Mouse (Mus musculus) neural tube, embryonic 14.5 days (tissue): ENCODE results near the gene 1700020A23Rik. TPM values are rescaled to one million over a fixed set of nuclear protein-coding genes. Genes with fewer than 3 reads are reported as not detected.

Experiments
- ATAC-seq: fragments of 200-750 bp; cut with Nextera tagmentation; 2 replicates; pipeline ENCODE4 v1.8.0; 2017; ENCODE audit warnings: low read depth, mild to moderate bottlenecking, moderate TSS enrichment, moderate library complexity
- H3K27ac ChIP-seq: fragments of 300-500 bp; sonication (generic); 2 replicates; pipeline ENCODE4 v1.5.1; 2014; ENCODE audit warnings: low read depth, mild to moderate bottlenecking, control low read depth, low read length, moderate library complexity, mixed read lengths
- H3K27me3 ChIP-seq: fragments of 300-500 bp; sonication (generic); 2 replicates; pipeline ENCODE4 v1.6.1; 2014; ENCODE audit warnings: low read length; ENCODE audit not compliant: control insufficient read depth, insufficient read depth
- H3K36me3 ChIP-seq: fragments of 300-500 bp; sonication (generic); 2 replicates; pipeline ENCODE4 v1.6.1; 2014; ENCODE audit warnings: low read length, mixed read lengths; ENCODE audit not compliant: control insufficient read depth, insufficient read depth
- H3K4me1 ChIP-seq: fragments of 300-500 bp; sonication (generic); 2 replicates; pipeline ENCODE4 v1.6.1; 2014; ENCODE audit warnings: low read length; ENCODE audit not compliant: control insufficient read depth, insufficient read depth
- H3K4me2 ChIP-seq: fragments of 300-500 bp; sonication (generic); 2 replicates; pipeline ENCODE4 v1.6.1; 2014; ENCODE audit warnings: mild to moderate bottlenecking, low read depth, low read length, control low read depth
- H3K4me3 ChIP-seq: fragments of 300-500 bp; sonication (generic); 2 replicates; pipeline ENCODE4 v1.5.1; 2014; ENCODE audit warnings: low read depth, low read length, control low read depth, mixed read lengths
- H3K9ac ChIP-seq: fragments of 300-500 bp; sonication (generic); replicated peaks from 2 replicates; pipeline ENCODE4 v1.6.1; 2014; ENCODE audit warnings: low read depth, mild to moderate bottlenecking, control low read depth, low read length, mixed read lengths
- H3K9me3 ChIP-seq: fragments of 300-500 bp; sonication (generic); 2 replicates; pipeline ENCODE4 v1.6.1; 2016; ENCODE audit warnings: low read length; ENCODE audit not compliant: control insufficient read depth
- WGBS: fragments of 180-500 bp; shearing (Covaris S2); extraction: QIAGEN DNeasy Blood & Tissue Kit; methylation state at CpG from one replicate; pipeline ENCODE4 v1.1.7; 2014; 5-methylcytosine and 5-hydroxymethylcytosine counted together
- polyA plus RNA-seq: library from polyadenylated mRNA; unstranded; fragments of >200 nt; fragmentation: Nextera tagmentation; extraction: Ambion mirVana; gene quantifications from 2 replicates; pipeline ENCODE4 v1.2.1, GENCODE M21; 2014

1700020A23Rik gene
- polyA plus RNA-seq, 1 experiment from 2014 or later = 0.91 TPM

DNA sequence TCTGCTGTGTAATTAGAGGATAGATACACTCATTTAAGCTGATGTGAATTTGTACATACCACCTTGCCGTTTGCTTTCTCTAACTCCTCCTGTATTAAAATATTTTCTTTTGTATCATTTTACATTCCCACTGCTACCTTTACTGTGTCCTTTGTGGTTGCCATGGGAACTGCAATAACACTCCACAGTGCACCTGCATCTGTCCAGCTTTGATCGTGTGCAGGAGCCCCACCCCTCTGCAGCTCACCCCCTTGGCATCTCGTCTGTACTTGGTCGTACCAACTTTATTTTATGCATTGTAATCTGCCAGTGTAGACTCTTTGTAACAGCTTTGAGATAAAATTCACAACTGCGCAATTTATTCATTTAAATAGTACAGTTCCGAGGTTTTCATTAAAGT, 21.2 kb upstream of the 1700020A23Rik start:
- ATAC-seq = no peak
- Histone ChIP-seq H3K9me3 (no peaks in the 10 kb centered on the region), H3K4me1 (no peaks in the 10 kb centered on the region), H3K27me3 (no peaks in the 10 kb centered on the region), H3K36me3 (no peaks in the 10 kb centered on the region), H3K9ac (no peak overlapping the region), H3K27ac (no peak overlapping the region), H3K4me2 (no peak overlapping the region), H3K4me3 (no peak overlapping the region)
- 72% methylated on average over 6 of the region's 6 CpGs for WGBS

DNA sequence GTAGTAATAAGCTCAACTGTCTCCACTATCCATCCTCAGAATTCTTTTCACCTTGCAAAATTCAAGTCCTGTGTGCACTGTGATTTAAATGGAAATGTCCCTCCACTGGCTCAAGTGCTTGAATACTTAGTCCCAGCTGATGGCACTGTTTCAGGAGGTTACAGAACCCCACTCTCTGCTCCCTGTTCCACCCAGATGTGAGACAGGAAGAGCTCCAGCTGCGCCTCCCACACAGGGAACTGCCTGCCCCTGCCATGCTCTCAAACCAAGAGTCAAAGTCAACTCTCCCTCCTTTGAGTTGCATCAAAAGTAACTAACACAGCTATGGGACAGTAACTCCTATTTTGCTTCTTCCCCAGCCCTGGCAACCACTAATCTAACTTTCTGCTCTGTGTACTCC, 18.8 kb upstream of the 1700020A23Rik start:
- Histone ChIP-seq H3K4me2 (no peak overlapping the region), H3K4me1 (no peaks in the 10 kb centered on the region), H3K9ac (no peak overlapping the region), H3K27me3 (no peaks in the 10 kb centered on the region), H3K4me3 (no peak overlapping the region), H3K9me3 (no peaks in the 10 kb centered on the region), H3K36me3 (no peaks in the 10 kb centered on the region), H3K27ac (no peak overlapping the region)
- ATAC-seq = no peak
- WGBS = 70% methylated on average over 1 of the region's 1 CpGs

GRCm38 (mm10) chr2:130388796-130389195, 16.3 kb upstream of the 1700020A23Rik start:
- no peak for ATAC-seq
- 77% methylated on average over 2 of the region's 2 CpGs for WGBS
- no peaks in the 10 kb centered on the region for H3K36me3 ChIP-seq
- no peaks in the 10 kb centered on the region for H3K9me3 ChIP-seq
- no peak overlapping the region for H3K4me3 ChIP-seq
- no peak overlapping the region for H3K4me2 ChIP-seq
- H3K4me1 ChIP-seq = no peaks in the 10 kb centered on the region
- H3K27me3 ChIP-seq = no peaks in the 10 kb centered on the region
- no peak overlapping the region for H3K9ac ChIP-seq
- no peak overlapping the region for H3K27ac ChIP-seq

GRCm38 (mm10) chr2:130390993-130391625, 13.9 kb upstream of the 1700020A23Rik start:
- H3K4me2 ChIP-seq = no peak overlapping the region
- no peak overlapping the region for H3K4me3 ChIP-seq
- no peaks in the 10 kb centered on the region for H3K36me3 ChIP-seq
- no peaks in the 10 kb centered on the region for H3K27me3 ChIP-seq
- H3K4me1 ChIP-seq = no peaks in the 10 kb centered on the region
- no peak overlapping the region for H3K9ac ChIP-seq
- H3K9me3 ChIP-seq = no peaks in the 10 kb centered on the region
- ATAC-seq = no peak
- WGBS = 83% methylated on average over 11 of the region's 11 CpGs
- no peak overlapping the region for H3K27ac ChIP-seq

- H3K4me1 ChIP-seq = peaks cover 8% of the 10 kb centered on the region; the same call in 1 of the 2 replicates
- 90% methylated on average over 3 of the region's 3 CpGs for WGBS
- H3K36me3 ChIP-seq = no peaks in the 10 kb centered on the region
- no peak overlapping the region for H3K4me3 ChIP-seq
- no peak for ATAC-seq
- no peak overlapping the region for H3K4me2 ChIP-seq
- H3K9me3 ChIP-seq = no peaks in the 10 kb centered on the region
- H3K27me3 ChIP-seq = no peaks in the 10 kb centered on the region
- no peak overlapping the region for H3K27ac ChIP-seq
- no peak overlapping the region for H3K9ac ChIP-seq
Measured at GRCm38 (mm10) chr2:130392836-130393235, 12.2 kb upstream of the 1700020A23Rik start.

GRCm38 (mm10) chr2:130395696-130396095, 9.4 kb upstream of the 1700020A23Rik start:
- WGBS = 96% methylated on average over 11 of the region's 11 CpGs

DNA sequence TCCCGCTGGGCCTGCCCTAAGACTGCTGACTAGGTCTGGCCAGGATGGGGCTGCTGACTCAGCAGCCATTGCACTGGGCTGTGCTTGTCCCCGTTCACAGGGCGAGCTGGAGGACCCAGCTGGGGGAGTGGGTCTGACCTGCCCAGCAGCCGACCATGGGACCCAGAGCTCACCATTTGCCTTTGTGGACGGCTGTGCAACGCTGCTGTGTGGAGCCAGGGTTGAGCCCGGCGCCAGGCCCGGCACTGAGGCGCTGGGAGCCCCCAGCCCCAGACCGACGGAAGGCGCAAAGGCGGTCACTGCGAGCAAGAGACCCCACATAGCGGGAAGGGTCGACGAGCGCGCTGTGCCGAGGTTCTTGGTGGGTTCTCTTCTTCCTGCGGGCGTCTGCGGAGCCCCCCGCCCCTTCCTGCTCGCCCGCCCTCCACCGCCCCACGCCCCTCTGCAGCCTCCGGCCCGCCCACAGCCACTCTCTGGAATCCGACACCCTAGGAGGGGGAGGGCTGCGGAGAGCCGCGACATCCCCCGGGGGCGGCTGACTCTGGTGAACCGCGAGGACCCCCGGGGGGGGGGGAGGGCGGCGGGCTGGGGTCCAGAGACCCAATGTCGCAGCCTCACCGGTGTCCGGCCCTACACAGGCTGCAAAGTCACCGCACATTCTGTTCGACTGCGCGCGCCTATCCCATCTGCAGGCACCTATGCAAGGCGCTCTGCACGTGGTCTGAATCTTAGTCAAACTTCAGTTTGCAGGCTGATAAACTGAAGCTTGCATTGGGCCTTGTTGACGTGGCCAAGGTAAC, 7.7 kb upstream of the 1700020A23Rik start, which contains the start of gene Cpxm1:
Gene Cpxm1, minus strand, starts transcription at position 389 of the 800 bp plus-strand sequence.
- peak; percentile 85 for ATAC-seq
- H3K9ac ChIP-seq = peak within 1 kb of the TSS; percentile 68
- H3K4me3 ChIP-seq = peak within 1 kb of the TSS; percentile 46
- H3K4me1 ChIP-seq = peaks cover 8% of the 10 kb centered on the region; the same call in 1 of the 2 replicates
- WGBS = under 1% methylated on average over 44 of the region's 53 CpGs
- H3K4me2 ChIP-seq = peak within 1 kb of the TSS; percentile 90
- H3K36me3 ChIP-seq = no peaks in the 10 kb centered on the region
- no peak within 1 kb of the TSS for H3K27ac ChIP-seq
- H3K27me3 ChIP-seq = no peaks in the 10 kb centered on the region
- H3K9me3 ChIP-seq = no peaks in the 10 kb centered on the region

More at GRCm38 (mm10) chr2:130395696-130396095, 9.4 kb upstream of the 1700020A23Rik start:
- Histone ChIP-seq H3K4me1 (peaks cover 8% of the 10 kb centered on the region; the same call in 1 of the 2 replicates), H3K4me2 (no peak overlapping the region), H3K36me3 (no peaks in the 10 kb centered on the region), H3K27ac (no peak overlapping the region), H3K4me3 (no peak overlapping the region), H3K27me3 (no peaks in the 10 kb centered on the region), H3K9me3 (no peaks in the 10 kb centered on the region), H3K9ac (no peak overlapping the region)
- no peak for ATAC-seq

- H3K4me2 ChIP-seq = peak overlapping the region; percentile 90
- no peak overlapping the region for H3K9ac ChIP-seq
- 14% methylated on average over 13 of the region's 14 CpGs for WGBS
- H3K36me3 ChIP-seq = no peaks in the 10 kb centered on the region
- no peaks in the 10 kb centered on the region for H3K9me3 ChIP-seq
- peaks cover 8% of the 10 kb centered on the region; the same call in 1 of the 2 replicates for H3K4me1 ChIP-seq
- ATAC-seq = no peak
- H3K27ac ChIP-seq = no peak overlapping the region
- no peak overlapping the region for H3K4me3 ChIP-seq
- H3K27me3 ChIP-seq = no peaks in the 10 kb centered on the region
Measured at GRCm38 (mm10) chr2:130398091-130398490, 7.0 kb upstream of the 1700020A23Rik start.

GRCm38 (mm10) chr2:130400046-130400445, 5.0 kb upstream of the 1700020A23Rik start:
- H3K4me3 ChIP-seq = no peak overlapping the region
- ATAC-seq = no peak
- WGBS = 92% methylated on average over 1 of the region's 1 CpGs

More at GRCm38 (mm10) chr2:130400046-130400445, 5.0 kb upstream of the 1700020A23Rik start:
- H3K36me3 ChIP-seq = no peaks in the 10 kb centered on the region
- H3K4me2 ChIP-seq = no peak overlapping the region
- no peaks in the 10 kb centered on the region for H3K9me3 ChIP-seq
- H3K27ac ChIP-seq = no peak overlapping the region
- H3K4me1 ChIP-seq = peaks cover 8% of the 10 kb centered on the region; the same call in 1 of the 2 replicates
- no peak overlapping the region for H3K9ac ChIP-seq
- no peaks in the 10 kb centered on the region for H3K27me3 ChIP-seq
